Mouse (Mus musculus) adrenal gland, postnatal 25 days (tissue): ENCODE measurements around the gene Rbm48. TPM values are rescaled to one million over a fixed set of nuclear protein-coding genes. Genes with fewer than 3 reads are reported as not detected.
"Not testable (repeated sequence)": the region's sequence is repeated elsewhere in the genome, so short reads cannot be mapped to it uniquely, and the experiment has no call there.

Experiments used
- DNase-seq: peaks from one replicate; pipeline ENCODE4 v3.0.0; 2021; ENCODE audit warnings: mixed read lengths
- long read RNA-seq: library from polyadenylated mRNA; stranded (forward); transcript quantifications from one replicate; pipeline ENCODE4 v2.0.0, GENCODE M21; 2021
- total RNA-seq: library from RNA; stranded (reverse); gene quantifications from 2 replicates; pipeline ENCODE4 v1.2.3, GENCODE M21; 2021

Rbm48 gene
- 8.3 and 14.9 TPM in 2 replicates for total RNA-seq
- long read RNA-seq, transcript Rbm48-201 (5 exons, 2,368 nt) = major isoform, 15 of 17 reads
- long read RNA-seq, partial matches to known transcripts = 1 of 17 reads
- long read RNA-seq, other reads (novel, unspliced or antisense) = 0 of 17 reads

GRCm38 (mm10) chr5:3596399-3596766, at the start of gene Rbm48:
Gene Rbm48, minus strand, starts transcription at chr5:3596585.
- peak; percentile 80 for DNase-seq

DNA sequence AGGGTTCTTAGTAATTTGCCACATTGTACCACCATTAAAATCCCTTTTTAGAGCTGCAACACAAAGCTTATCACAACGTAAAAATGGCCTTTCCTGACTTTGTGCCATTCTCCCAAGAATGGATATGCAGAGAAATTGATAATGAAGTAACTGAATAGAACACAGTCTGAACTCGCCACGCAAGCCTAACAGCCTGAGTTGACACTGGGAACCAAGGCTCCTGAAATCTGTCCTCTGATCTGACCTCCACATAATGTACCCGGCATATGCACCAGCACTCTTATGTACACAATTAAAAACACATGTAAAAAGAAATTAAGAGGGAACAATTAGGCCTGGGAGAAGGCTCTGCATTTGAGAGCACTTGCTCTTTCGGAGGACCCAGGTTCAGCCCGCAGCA, 48.9 kb upstream of the Rbm48 start:
- no peak for DNase-seq

- DNase-seq = no peak
These were observed 48.2 kb upstream of the Rbm48 start for GRCm38 (mm10) chr5:3644621-3645020.

- no peak for DNase-seq
These were observed 38.9 kb upstream of the Rbm48 start for GRCm38 (mm10) chr5:3635286-3635685.

- peak; percentile 13 for DNase-seq
These were observed 37.6 kb upstream of the Rbm48 start for GRCm38 (mm10) chr5:3633951-3634350.

DNA sequence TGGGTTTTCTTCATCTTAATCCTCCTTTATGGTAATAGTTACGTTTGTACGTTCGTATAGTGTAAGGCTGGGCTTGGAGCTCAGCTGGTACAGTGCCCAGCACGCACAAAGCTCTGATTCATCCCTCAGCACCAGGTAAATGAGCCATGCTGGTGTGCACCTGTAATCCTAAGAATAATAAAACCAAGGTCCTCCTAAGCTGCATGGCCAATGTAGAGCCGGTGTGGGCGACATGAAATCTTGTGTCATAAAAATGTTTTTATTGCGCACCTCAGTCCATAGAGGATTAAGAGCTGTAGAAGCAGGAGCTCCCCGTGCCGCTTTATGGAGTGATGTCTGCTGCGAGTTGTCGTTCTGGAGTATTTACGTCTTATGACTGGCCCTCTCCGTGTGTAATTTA, 36.9 kb upstream of the Rbm48 start:
- no peak for DNase-seq

- DNase-seq = no peak
These were observed 35.9 kb upstream of the Rbm48 start for GRCm38 (mm10) chr5:3632285-3632684.

GRCm38 (mm10) chr5:3631512-3632271, 35.3 kb upstream of the Rbm48 start:
- DNase-seq = no peak

- DNase-seq = no peak
These were observed 33.7 kb upstream of the Rbm48 start for GRCm38 (mm10) chr5:3630055-3630454.

GRCm38 (mm10) chr5:3620486-3620885, 24.1 kb upstream of the Rbm48 start:
- DNase-seq = no peak

DNA sequence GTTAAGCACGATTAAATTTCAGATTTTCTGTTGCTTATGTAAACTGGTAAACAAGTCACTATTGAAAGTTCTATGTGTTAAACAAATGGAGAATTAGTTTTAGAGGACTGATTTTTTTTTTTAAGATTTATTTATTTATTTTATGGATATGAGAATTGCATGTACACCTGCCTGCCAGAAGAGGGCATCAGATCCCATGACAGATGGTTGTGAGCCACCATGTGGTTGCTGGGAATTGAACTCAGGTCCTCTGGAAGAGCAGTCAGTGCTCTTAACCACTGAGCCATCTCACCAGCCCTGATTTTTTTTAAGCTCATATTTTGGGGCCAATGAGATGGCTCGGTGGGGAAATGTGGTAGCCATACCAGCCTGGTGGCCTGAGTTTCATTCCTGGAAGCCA, 15.4 kb upstream of the Rbm48 start:
- DNase-seq = not testable (repeated sequence)

GRCm38 (mm10) chr5:3609241-3609640, 12.9 kb upstream of the Rbm48 start:
- DNase-seq = no peak

DNA sequence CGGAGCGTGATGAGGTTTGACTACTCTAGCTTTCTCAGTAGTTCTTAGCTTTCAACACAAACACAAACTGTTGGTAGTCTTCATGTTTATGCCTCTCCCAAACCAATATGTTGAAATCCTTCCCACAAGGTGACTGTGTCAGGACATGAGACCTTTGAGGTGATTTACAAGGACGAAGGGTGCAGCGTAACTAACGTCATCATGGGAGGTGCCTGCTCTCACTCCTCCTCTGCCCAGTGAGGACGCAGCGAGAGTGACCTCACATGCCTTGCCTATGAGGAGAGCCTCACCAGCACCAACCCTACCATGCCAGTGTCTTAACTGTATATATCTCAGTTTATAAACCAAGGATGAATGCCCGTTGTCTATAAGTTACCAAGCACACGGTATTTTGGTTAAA, 10.7 kb upstream of the Rbm48 start:
- no peak for DNase-seq

DNA sequence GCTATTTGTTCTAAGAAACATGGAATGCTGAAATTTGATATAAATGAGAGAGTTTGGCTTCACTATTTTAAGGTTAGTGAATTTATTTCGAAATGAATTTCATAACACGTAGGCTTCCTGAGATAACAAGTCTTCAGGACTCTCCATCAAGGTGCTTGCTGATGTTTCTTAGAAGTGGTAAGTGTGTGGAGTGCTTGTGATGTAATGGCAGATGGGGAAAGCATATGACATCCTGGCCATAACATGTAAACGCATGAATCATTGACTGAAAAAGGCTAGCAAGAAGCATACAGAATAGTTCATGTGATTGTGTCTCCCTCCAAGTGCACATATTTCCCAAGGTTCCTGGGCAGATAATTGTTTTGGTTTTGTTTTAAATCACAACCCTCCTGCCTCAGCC, 4.4 kb upstream of the Rbm48 start:
- DNase-seq = no peak

GRCm38 (mm10) chr5:3600298-3600697, 3.9 kb upstream of the Rbm48 start:
- DNase-seq = no peak

DNA sequence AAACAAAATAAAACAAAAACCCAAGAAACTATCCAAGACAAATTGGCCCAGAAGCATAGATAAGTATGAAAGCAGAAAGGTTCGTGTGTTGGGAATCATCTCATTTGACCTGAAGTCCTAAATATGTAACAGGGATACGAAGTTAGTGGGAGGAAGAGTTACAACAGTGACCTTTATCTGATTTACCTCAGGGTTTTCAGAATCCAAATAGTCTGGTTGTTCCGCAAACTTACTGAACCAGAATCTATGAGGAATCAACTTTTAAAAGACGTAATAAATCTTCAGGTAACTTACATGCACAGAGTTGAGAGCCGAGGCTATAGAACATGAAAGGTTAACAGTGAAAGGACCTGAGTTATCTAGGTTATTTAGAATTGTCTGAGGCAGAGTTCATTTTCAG, 2.4 kb upstream of the Rbm48 start:
- no peak for DNase-seq

GRCm38 (mm10) chr5:3597171-3597570, 786 bp upstream of the Rbm48 start:
- DNase-seq = no peak

GRCm38 (mm10) chr5:3595693-3596398, 539 bp downstream of the Rbm48 start, which contains the start of gene Pex1:
Gene Pex1, plus strand, starts transcription at chr5:3596066.
- DNase-seq = peak; percentile 92

DNA sequence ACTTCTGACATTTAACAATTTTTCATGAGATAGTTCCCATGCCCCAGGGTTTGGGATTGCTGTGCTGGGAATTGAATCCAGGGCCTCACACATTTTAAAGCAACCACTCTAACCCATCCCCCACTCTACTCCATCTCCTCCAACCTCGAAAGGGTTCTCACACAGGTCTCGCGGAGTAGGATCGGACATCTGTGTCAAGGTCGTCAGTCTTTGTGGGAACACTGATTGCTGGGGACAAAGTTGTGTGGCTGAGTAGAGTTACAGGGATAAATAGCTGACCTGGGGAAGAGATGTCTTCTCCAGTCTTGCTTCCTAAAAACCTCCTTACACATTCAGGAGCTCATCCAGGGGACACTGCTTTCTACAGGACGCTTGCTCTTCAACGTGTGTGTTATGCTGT, 17.3 kb downstream of the Rbm48 start:
- no peak for DNase-seq

- DNase-seq = no peak
These were observed 18.4 kb downstream of the Rbm48 start for GRCm38 (mm10) chr5:3577939-3578338.

- no peak for DNase-seq
These were observed 21.6 kb downstream of the Rbm48 start for GRCm38 (mm10) chr5:3574825-3575224.

DNA sequence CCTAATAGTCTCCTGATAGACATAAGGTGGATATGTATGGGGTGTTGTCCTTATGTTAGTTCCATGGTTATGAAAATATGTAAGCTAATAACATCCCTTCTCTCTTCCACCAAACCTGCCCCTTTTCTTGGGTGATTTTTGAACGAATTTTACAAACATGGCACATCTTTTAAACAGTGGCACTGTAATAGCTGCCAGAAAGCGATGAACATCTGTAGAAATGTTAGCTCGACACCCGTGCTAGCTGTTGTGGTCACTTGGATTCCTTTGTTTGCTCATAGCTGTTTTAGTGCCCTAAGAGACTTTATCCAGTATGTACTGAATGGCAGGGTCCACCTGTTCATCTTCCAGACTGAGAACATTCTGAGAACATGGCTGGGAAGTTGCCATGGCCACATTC, 25.1 kb downstream of the Rbm48 start, which contains the start of gene 1700109H08Rik:
TSS of gene 1700109H08Rik (plus strand) at position 301 of the 400 bp plus-strand sequence.
- DNase-seq = no peak

DNA sequence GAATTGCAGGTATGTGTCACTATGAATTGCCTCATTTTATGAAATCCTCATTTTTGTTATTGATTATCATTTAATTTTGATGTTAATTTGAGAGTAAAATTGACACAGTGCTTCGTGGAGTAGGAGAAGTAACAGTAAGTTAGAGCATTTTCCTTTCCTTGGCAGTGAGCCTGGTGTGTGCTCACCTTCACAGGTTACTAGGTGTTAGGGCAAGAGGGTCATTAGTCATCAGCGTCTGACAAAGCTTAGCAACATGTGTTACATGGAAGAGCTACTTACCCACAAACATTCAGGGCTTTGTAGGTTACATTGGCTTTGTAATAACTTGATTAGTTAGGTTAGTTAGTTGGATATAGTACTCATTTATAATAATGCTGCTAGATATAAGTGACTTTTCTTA, 42.2 kb downstream of the Rbm48 start:
- no peak for DNase-seq

DNA sequence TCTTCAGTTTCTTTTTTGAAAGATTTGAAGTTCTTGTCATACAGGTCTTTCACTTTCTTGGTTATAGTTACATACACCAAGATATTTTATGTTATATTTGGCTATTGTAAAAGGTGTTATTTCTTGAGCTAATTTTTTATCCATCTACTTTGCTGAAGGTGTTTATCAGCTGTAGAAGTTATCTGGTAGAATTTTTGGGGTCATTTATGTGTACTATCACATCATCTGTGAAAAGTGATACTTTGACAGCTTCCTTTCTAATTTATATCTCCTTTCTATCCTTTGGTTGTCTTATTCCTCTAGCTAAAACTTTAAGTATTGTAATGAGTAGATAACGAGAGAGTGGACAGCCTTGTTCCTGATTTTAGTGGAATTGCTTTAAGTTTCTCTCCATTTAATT, 44.9 kb downstream of the Rbm48 start:
- no peak for DNase-seq
